Mouse (Mus musculus): ENCODE data around the gene Ctsk.

GRCm38 (mm10) chr3:95511611-95512180 is 12.6 kb downstream of the Ctsk start:
- TF ChIP-seq MAZ (IDR thresholded peaks at IDR 0.05; ENCODE audit: low read depth, low read length): no peak
- TF ChIP-seq POLR2A (IDR thresholded peaks at IDR 0.05; ENCODE audit: low read depth, low read length): no peak
- no peak for TF ChIP-seq SIN3A (IDR thresholded peaks at IDR 0.05; ENCODE audit: low read length)
- no peak for TF ChIP-seq ZC3H11A (IDR thresholded peaks at IDR 0.05; ENCODE audit: low read depth, low read length)
- no peak for TF ChIP-seq CTCF (conservative IDR thresholded peaks at IDR 0.05 in 1 of 2, IDR thresholded peaks at IDR 0.05 in 1 of 2; ENCODE audit: low read depth in 2 of 2, low read length in 2 of 2)
- no peak for TF ChIP-seq MAX (IDR thresholded peaks at IDR 0.05; ENCODE audit: low read length)
- TF ChIP-seq CHD1 (IDR thresholded peaks at IDR 0.05; ENCODE audit: low read depth, low read length): no peak
- TF ChIP-seq JUN (IDR thresholded peaks at IDR 0.05; ENCODE audit: insufficient read depth, low read depth, low read length): no peak
- TF ChIP-seq USF1 (IDR thresholded peaks at IDR 0.05; ENCODE audit: low read depth, low read length): no peak
- TF ChIP-seq MEF2A (IDR thresholded peaks at IDR 0.05; ENCODE audit: borderline replicate concordance, low read depth, low read length): no peak

Data from CH12.LX (cell line).